Mouse (Mus musculus): ENCODE results near the gene Atxn7. TPM values are rescaled to one million over a fixed set of nuclear protein-coding genes. Genes with fewer than 3 reads are reported as not detected.
"Not testable (repeated sequence)": the region's sequence is repeated elsewhere in the genome, so short reads cannot be mapped to it uniquely, and the experiment has no call there.

The Atxn7 gene
- polyA plus RNA-seq, 1 experiment, result 9.6 TPM

GRCm38 (mm10) chr14:13933290-13934051 lies 27.8 kb upstream of the Atxn7 start:
- H3K27me3 ChIP-seq (ENCODE audit: control insufficient read depth, insufficient read depth, low read length, poor library complexity, severe bottlenecking), result no peaks in the 10 kb centered on the region
- H3K4me1 ChIP-seq (ENCODE audit: control insufficient read depth, insufficient read depth, low read length), result no peaks in the 10 kb centered on the region
- H3K27ac ChIP-seq (ENCODE audit: insufficient read depth, low read length), result no peak overlapping the region
- peak overlapping the region; percentile 65 for H3K4me3 ChIP-seq (ENCODE audit: low read depth, low read length)
- peaks cover 26% of the 10 kb centered on the region for H3K9me3 ChIP-seq (replicated peaks; ENCODE audit: control insufficient read depth, insufficient read depth, low read length, poor library complexity, severe bottlenecking)
- peak overlapping the region; percentile 58 for H3K9ac ChIP-seq (ENCODE audit: low read depth, poor library complexity, severe bottlenecking)
- no peak for TF ChIP-seq CTCF (IDR thresholded peaks at IDR 0.05; ENCODE audit: low read depth, low read length)
- TF ChIP-seq POLR2A (IDR thresholded peaks at IDR 0.05; ENCODE audit: insufficient read depth, low read length), result no peak
- TF ChIP-seq EP300 (IDR thresholded peaks at IDR 0.05; ENCODE audit: insufficient read depth, low read depth, low read length), result no peak
- no peaks in the 10 kb centered on the region for H3K36me3 ChIP-seq (ENCODE audit: control insufficient read depth, insufficient read depth, low read length, poor library complexity, severe bottlenecking)

- H3K4me3 ChIP-seq (ENCODE audit: low read depth, low read length), result no peak overlapping the region
- no peaks in the 10 kb centered on the region for H3K36me3 ChIP-seq (ENCODE audit: control insufficient read depth, insufficient read depth, low read length, poor library complexity, severe bottlenecking)
- TF ChIP-seq CTCF (IDR thresholded peaks at IDR 0.05; ENCODE audit: low read depth, low read length) (no peak), POLR2A (IDR thresholded peaks at IDR 0.05; ENCODE audit: insufficient read depth, low read length) (no peak), EP300 (IDR thresholded peaks at IDR 0.05; ENCODE audit: insufficient read depth, low read depth, low read length) (no peak)
- H3K9me3 ChIP-seq (replicated peaks; ENCODE audit: control insufficient read depth, insufficient read depth, low read length, poor library complexity, severe bottlenecking), result peaks cover 26% of the 10 kb centered on the region
- H3K27me3 ChIP-seq (ENCODE audit: control insufficient read depth, insufficient read depth, low read length, poor library complexity, severe bottlenecking), result no peaks in the 10 kb centered on the region
- no peak overlapping the region; the same call in 1 of the 2 replicates for H3K9ac ChIP-seq (ENCODE audit: low read depth, poor library complexity, severe bottlenecking)
- H3K4me1 ChIP-seq (ENCODE audit: control insufficient read depth, insufficient read depth, low read length), result no peaks in the 10 kb centered on the region
- no peak overlapping the region for H3K27ac ChIP-seq (ENCODE audit: insufficient read depth, low read length)
Measured at GRCm38 (mm10) chr14:13934052-13934371, 27.2 kb upstream of the Atxn7 start.

- Histone ChIP-seq H3K4me1 (ENCODE audit: control insufficient read depth, insufficient read depth, low read length) (no peaks in the 10 kb centered on the region), H3K27me3 (ENCODE audit: control insufficient read depth, insufficient read depth, low read length, poor library complexity, severe bottlenecking) (no peaks in the 10 kb centered on the region), H3K4me3 (ENCODE audit: low read depth, low read length) (no peak overlapping the region), H3K36me3 (ENCODE audit: control insufficient read depth, insufficient read depth, low read length, poor library complexity, severe bottlenecking) (peaks cover 3% of the 10 kb centered on the region; the same call in 1 of the 2 replicates), H3K9me3 (replicated peaks; ENCODE audit: control insufficient read depth, insufficient read depth, low read length, poor library complexity, severe bottlenecking) (no peaks in the 10 kb centered on the region), H3K27ac (ENCODE audit: insufficient read depth, low read length) (no peak overlapping the region), H3K9ac (ENCODE audit: low read depth, poor library complexity, severe bottlenecking) (no peak overlapping the region)
- TF ChIP-seq CTCF (IDR thresholded peaks at IDR 0.05; ENCODE audit: low read depth, low read length), result no peak
- TF ChIP-seq POLR2A (IDR thresholded peaks at IDR 0.05; ENCODE audit: insufficient read depth, low read length), result no peak
- TF ChIP-seq EP300 (IDR thresholded peaks at IDR 0.05; ENCODE audit: insufficient read depth, low read depth, low read length), result no peak
Measured at GRCm38 (mm10) chr14:13944686-13945085, 16.6 kb upstream of the Atxn7 start.

GRCm38 (mm10) chr14:13948345-13948744 lies 12.9 kb upstream of the Atxn7 start:
- H3K9me3 ChIP-seq (replicated peaks; ENCODE audit: control insufficient read depth, insufficient read depth, low read length, poor library complexity, severe bottlenecking), result no peaks in the 10 kb centered on the region
- peaks cover 7% of the 10 kb centered on the region for H3K36me3 ChIP-seq (ENCODE audit: control insufficient read depth, insufficient read depth, low read length, poor library complexity, severe bottlenecking)
- TF ChIP-seq EP300 (IDR thresholded peaks at IDR 0.05; ENCODE audit: insufficient read depth, low read depth, low read length), result no peak
- H3K4me1 ChIP-seq (ENCODE audit: control insufficient read depth, insufficient read depth, low read length), result no peaks in the 10 kb centered on the region
- no peak overlapping the region for H3K4me3 ChIP-seq (ENCODE audit: low read depth, low read length)
- no peak overlapping the region for H3K27ac ChIP-seq (ENCODE audit: insufficient read depth, low read length)
- H3K9ac ChIP-seq (ENCODE audit: low read depth, poor library complexity, severe bottlenecking), result no peak overlapping the region
- no peaks in the 10 kb centered on the region for H3K27me3 ChIP-seq (ENCODE audit: control insufficient read depth, insufficient read depth, low read length, poor library complexity, severe bottlenecking)

- H3K4me1 ChIP-seq (ENCODE audit: control insufficient read depth, insufficient read depth, low read length), result no peaks in the 10 kb centered on the region
- no peak overlapping the region for H3K9ac ChIP-seq (ENCODE audit: low read depth, poor library complexity, severe bottlenecking)
- peaks cover 7% of the 10 kb centered on the region for H3K36me3 ChIP-seq (ENCODE audit: control insufficient read depth, insufficient read depth, low read length, poor library complexity, severe bottlenecking)
- no peak overlapping the region for H3K4me3 ChIP-seq (ENCODE audit: low read depth, low read length)
- H3K9me3 ChIP-seq (replicated peaks; ENCODE audit: control insufficient read depth, insufficient read depth, low read length, poor library complexity, severe bottlenecking), result no peaks in the 10 kb centered on the region
- TF ChIP-seq CTCF (IDR thresholded peaks at IDR 0.05; ENCODE audit: low read depth, low read length), result peak; percentile 55
- no peak for TF ChIP-seq POLR2A (IDR thresholded peaks at IDR 0.05; ENCODE audit: insufficient read depth, low read length)
- no peak for TF ChIP-seq EP300 (IDR thresholded peaks at IDR 0.05; ENCODE audit: insufficient read depth, low read depth, low read length)
- H3K27ac ChIP-seq (ENCODE audit: insufficient read depth, low read length), result no peak overlapping the region
- H3K27me3 ChIP-seq (ENCODE audit: control insufficient read depth, insufficient read depth, low read length, poor library complexity, severe bottlenecking), result no peaks in the 10 kb centered on the region
Measured at GRCm38 (mm10) chr14:13950401-13950800, 10.8 kb upstream of the Atxn7 start.

GRCm38 (mm10) chr14:13952151-13952550 lies 9.1 kb upstream of the Atxn7 start:
- H3K9me3 ChIP-seq (replicated peaks; ENCODE audit: control insufficient read depth, insufficient read depth, low read length, poor library complexity, severe bottlenecking); H3K4me3 ChIP-seq (ENCODE audit: low read depth, low read length); H3K27ac ChIP-seq (ENCODE audit: insufficient read depth, low read length); H3K9ac ChIP-seq (ENCODE audit: low read depth, poor library complexity, severe bottlenecking); H3K4me1 ChIP-seq (ENCODE audit: control insufficient read depth, insufficient read depth, low read length); H3K36me3 ChIP-seq (ENCODE audit: control insufficient read depth, insufficient read depth, low read length, poor library complexity, severe bottlenecking); H3K27me3 ChIP-seq (ENCODE audit: control insufficient read depth, insufficient read depth, low read length, poor library complexity, severe bottlenecking): not testable (repeated sequence)
